Mouse (Mus musculus): ENCODE data around the gene Krt72. TPM values are rescaled to one million over a fixed set of nuclear protein-coding genes. Genes with fewer than 3 reads are reported as not detected.

Krt72 gene
- polyA plus RNA-seq, 1 experiment from 2014 or later = not detected

- no peak overlapping the region for H3K4me3 ChIP-seq
- DNase-seq (ENCODE audit: low spot score) = peak; percentile 30
- 56% methylated on average over 8 of the region's 8 CpGs for WGBS
- peak overlapping the region; percentile 51; the same call in 1 of the 2 replicates for H3K27ac ChIP-seq (replicated peaks)
- H3K27me3 ChIP-seq (replicated peaks; ENCODE audit: low read depth, poor library complexity, severe bottlenecking) = no peaks in the 10 kb centered on the region
- H3K4me1 ChIP-seq = peaks cover 17% of the 10 kb centered on the region; the same call in 1 of the 2 replicates
- no peaks in the 10 kb centered on the region for H3K36me3 ChIP-seq (replicated peaks)
- H3K9me3 ChIP-seq = no peaks in the 10 kb centered on the region
Observed at GRCm38 (mm10) chr15:101770226-101770625, 16.0 kb downstream of the Krt72 start.

GRCm38 (mm10) chr15:101742711-101743110 lies 43.5 kb downstream of the Krt72 start, which contains the start of gene Krt71:
TSS of gene Krt71 (minus strand) at chr15:101743109.
- Histone ChIP-seq H3K4me1 (no peaks in the 10 kb centered on the region), H3K27me3 (replicated peaks; ENCODE audit: low read depth, poor library complexity, severe bottlenecking) (peaks cover 10% of the 10 kb centered on the region), H3K4me3 (no peak within 1 kb of the TSS), H3K36me3 (replicated peaks) (no peaks in the 10 kb centered on the region), H3K27ac (replicated peaks) (no peak within 1 kb of the TSS), H3K9me3 (no peaks in the 10 kb centered on the region)
- WGBS = 55% methylated on average over 14 of the region's 14 CpGs
- no peak for DNase-seq (ENCODE audit: low spot score)

GRCm38 (mm10) chr15:101737786-101738185 lies 48.5 kb downstream of the Krt72 start:
- H3K9me3 ChIP-seq = no peaks in the 10 kb centered on the region
- no peak for DNase-seq (ENCODE audit: low spot score)
- no peaks in the 10 kb centered on the region for H3K36me3 ChIP-seq (replicated peaks)
- H3K4me3 ChIP-seq = no peak overlapping the region
- H3K4me1 ChIP-seq = no peaks in the 10 kb centered on the region
- 79% methylated on average over 7 of the region's 7 CpGs for WGBS
- no peak overlapping the region for H3K27ac ChIP-seq (replicated peaks)
- peaks cover 3% of the 10 kb centered on the region for H3K27me3 ChIP-seq (replicated peaks; ENCODE audit: low read depth, poor library complexity, severe bottlenecking)

- H3K36me3 ChIP-seq (replicated peaks) = no peaks in the 10 kb centered on the region
- H3K4me1 ChIP-seq = no peaks in the 10 kb centered on the region
- no peaks in the 10 kb centered on the region for H3K27me3 ChIP-seq (replicated peaks; ENCODE audit: low read depth, poor library complexity, severe bottlenecking)
- DNase-seq (ENCODE audit: low spot score) = no peak
- H3K4me3 ChIP-seq = no peak overlapping the region
- H3K27ac ChIP-seq (replicated peaks) = no peak overlapping the region
- no peaks in the 10 kb centered on the region for H3K9me3 ChIP-seq
Observed at GRCm38 (mm10) chr15:101730653-101731052, 55.6 kb downstream of the Krt72 start.

Other genes starting within 250 kb of the Krt72 start
- not detected in 2 replicates for gene Krt82, start 235.8 kb downstream of the Krt72 start, polyA plus RNA-seq (2016; fragmentation: Nextera tagmentation; extraction: Ambion mirVana)
- 0.24 and 0.50 TPM in 2 replicates for gene Krt90, start 223.5 kb downstream of the Krt72 start, polyA plus RNA-seq (2016; fragmentation: Nextera tagmentation; extraction: Ambion mirVana)
- 0.09 TPM in 2 replicates for gene Krt75, start 212.6 kb downstream of the Krt72 start, polyA plus RNA-seq (2016; fragmentation: Nextera tagmentation; extraction: Ambion mirVana)
- not detected in 2 replicates for gene Gm5414, start 158.3 kb downstream of the Krt72 start, polyA plus RNA-seq (2016; fragmentation: Nextera tagmentation; extraction: Ambion mirVana)
- gene Gm5478, start 139.1 kb downstream of the Krt72 start, polyA plus RNA-seq (2016; fragmentation: Nextera tagmentation; extraction: Ambion mirVana) = not detected in 2 replicates
- gene Krt6b, start 106.2 kb downstream of the Krt72 start, polyA plus RNA-seq (2016; fragmentation: Nextera tagmentation; extraction: Ambion mirVana) = not detected in 2 replicates
- 0.06 and 0.09 TPM in 2 replicates for gene Krt6a, start 92.2 kb downstream of the Krt72 start, polyA plus RNA-seq (2016; fragmentation: Nextera tagmentation; extraction: Ambion mirVana)
- gene Krt5, start 73.6 kb downstream of the Krt72 start, polyA plus RNA-seq (2016; fragmentation: Nextera tagmentation; extraction: Ambion mirVana) = 1.1 and 5.4 TPM in 2 replicates
- not detected in 2 replicates for gene Krt71, start 43.4 kb downstream of the Krt72 start, polyA plus RNA-seq (2016; fragmentation: Nextera tagmentation; extraction: Ambion mirVana)
- gene Krt73, start 15.9 kb upstream of the Krt72 start, polyA plus RNA-seq (2016; fragmentation: Nextera tagmentation; extraction: Ambion mirVana) = not detected in 2 replicates
- not detected in 2 replicates for gene Krt2, start 31.7 kb upstream of the Krt72 start, polyA plus RNA-seq (2016; fragmentation: Nextera tagmentation; extraction: Ambion mirVana)
- 0.50 and 1.6 TPM in 2 replicates for gene Krt1, start 64.3 kb upstream of the Krt72 start, polyA plus RNA-seq (2016; fragmentation: Nextera tagmentation; extraction: Ambion mirVana)
- 0.06 TPM in 1 of 2 replicates, not detected in the other for gene Krt77, start 83.2 kb upstream of the Krt72 start, polyA plus RNA-seq (2016; fragmentation: Nextera tagmentation; extraction: Ambion mirVana)
- gene Krt76, start 106.5 kb upstream of the Krt72 start, polyA plus RNA-seq (2016; fragmentation: Nextera tagmentation; extraction: Ambion mirVana) = not detected in 2 replicates
- gene Krt4, start 138.3 kb upstream of the Krt72 start, polyA plus RNA-seq (2016; fragmentation: Nextera tagmentation; extraction: Ambion mirVana) = not detected in 2 replicates
- 0.20 and 0.49 TPM in 2 replicates for gene Krt79, start 153.9 kb upstream of the Krt72 start, polyA plus RNA-seq (2016; fragmentation: Nextera tagmentation; extraction: Ambion mirVana)
- not detected in 2 replicates for gene Krt78, start 167.8 kb upstream of the Krt72 start, polyA plus RNA-seq (2016; fragmentation: Nextera tagmentation; extraction: Ambion mirVana)
- 86.3 and 91.9 TPM in 2 replicates for gene Krt8, start 218.0 kb upstream of the Krt72 start, polyA plus RNA-seq (2016; fragmentation: Nextera tagmentation; extraction: Ambion mirVana)
- 95.2 and 101 TPM in 2 replicates for gene Krt18, start 241.7 kb upstream of the Krt72 start, polyA plus RNA-seq (2016; fragmentation: Nextera tagmentation; extraction: Ambion mirVana)